Mouse (Mus musculus): Measurements from ENCODE around the gene Ifnar1.

DNA sequence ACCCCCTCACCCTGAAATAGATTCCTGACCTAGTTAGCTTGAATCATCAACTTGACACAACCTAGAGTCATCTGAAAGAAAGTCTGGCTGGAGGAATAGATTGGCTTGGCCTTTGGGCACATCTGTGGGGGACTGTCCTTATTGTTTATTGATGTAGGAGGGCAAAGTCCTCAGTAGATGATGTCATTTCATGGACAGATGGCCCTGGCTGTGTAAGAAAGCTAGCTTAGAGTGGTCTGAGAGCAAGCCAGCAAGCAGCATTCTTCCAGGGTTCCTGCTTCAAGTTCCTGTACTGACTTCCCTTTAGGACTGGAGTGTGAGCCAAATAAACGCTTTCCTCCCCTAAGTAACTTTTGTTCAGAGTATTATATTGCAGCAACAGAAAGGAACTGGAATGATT lies 7.0 kb upstream of the Ifnar1 start:
- TF ChIP-seq CTCF (IDR thresholded peaks at IDR 0.05; ENCODE audit: extremely low read depth, insufficient read depth, low read length): no peak
- no peak for TF ChIP-seq POLR2A (IDR thresholded peaks at IDR 0.05; ENCODE audit: extremely low read depth, insufficient read depth, low read length)

Measured in cortical plate, adult 2 months (tissue).